Mouse (Mus musculus) cerebellum, adult 2 months (tissue): ENCODE measurements around the gene Rras. TPM values are rescaled to one million over a fixed set of nuclear protein-coding genes. Genes with fewer than 3 reads are reported as not detected.

Experiments
- DNase-seq, 2 experiments: peaks; one replicate each; pipeline ENCODE4 v3.0.0; 2021
- H3K27ac ChIP-seq: fragments of 200-500 bp; 2 replicates; pipeline ENCODE4 v1.5.1; 2012; ENCODE audit warnings: low read length, control low read depth, inconsistent platforms; ENCODE audit not compliant: insufficient read depth
- H3K27me3 ChIP-seq: fragments of 200-500 bp; 2 replicates; pipeline ENCODE4 v1.6.1; 2012; ENCODE audit warnings: inconsistent platforms, mild to moderate bottlenecking, low read length, moderate library complexity; ENCODE audit not compliant: control insufficient read depth, insufficient read depth
- H3K4me1 ChIP-seq: fragments of 200-500 bp; 2 replicates; pipeline ENCODE4 v1.6.1; 2011; ENCODE audit warnings: low read length; ENCODE audit not compliant: control insufficient read depth, insufficient read depth
- H3K4me3 ChIP-seq: fragments of 200-500 bp; replicated peaks from 2 replicates; pipeline ENCODE3; 2011; ENCODE audit warnings: mild to moderate bottlenecking, low read depth, low read length, control low read depth; ENCODE audit not compliant: insufficient read depth
- CTCF ChIP-seq: fragments of 200-500 bp; IDR thresholded peaks from 2 replicates; pipeline ENCODE4 v1.5.1; 2011; ENCODE audit warnings: low read depth, mild to moderate bottlenecking, control low read depth, low read length, moderate library complexity, borderline replicate concordance; ENCODE audit not compliant: insufficient read depth
- POLR2A ChIP-seq: fragments of 200-500 bp; IDR thresholded peaks from 2 replicates; pipeline ENCODE4 v1.6.1; 2011; ENCODE audit warnings: low read length, control low read depth, borderline replicate concordance; ENCODE audit not compliant: insufficient read depth
- WGBS: fragments of 180-500 bp; shearing (Covaris S2); methylation state at CpG from one replicate; pipeline ENCODE4 v1.1.7; 2018; 5-methylcytosine and 5-hydroxymethylcytosine counted together
- polyA plus RNA-seq: library from polyadenylated mRNA; depleted of rRNA; stranded (reverse); fragments of >200 nt; gene quantifications from 2 replicates; pipeline ENCODE4 v1.2.3, GENCODE M21; 2012

The Rras gene
- polyA plus RNA-seq, 1 experiment, result 29.7 TPM

GRCm38 (mm10) chr7:45052862-45053116, 35.0 kb downstream of the Rras start, which contains the start of gene Prr12:
Gene Prr12, minus strand, starts transcription at chr7:45052881.
- no peaks in the 10 kb centered on the region for H3K27me3 ChIP-seq
- peak within 1 kb of the TSS; percentile 70 for H3K4me3 ChIP-seq
- H3K27ac ChIP-seq, result peak within 1 kb of the TSS; percentile 98
- 0% methylated on average over 4 of the region's 18 CpGs for WGBS
- peaks cover 9% of the 10 kb centered on the region for H3K4me1 ChIP-seq
- no peak for TF ChIP-seq CTCF
- TF ChIP-seq POLR2A, result no peak
- DNase-seq, result no peak

GRCm38 (mm10) chr7:45053117-45053930, 35.6 kb downstream of the Rras start:
- H3K27ac ChIP-seq, result peak overlapping the region; percentile 98
- no peak for TF ChIP-seq CTCF
- TF ChIP-seq POLR2A, result peak; percentile 54
- H3K4me1 ChIP-seq, result peaks cover 6% of the 10 kb centered on the region
- H3K27me3 ChIP-seq, result no peaks in the 10 kb centered on the region
- WGBS, result under 1% methylated on average over 42 of the region's 59 CpGs
- peak overlapping the region; percentile 70 for H3K4me3 ChIP-seq
- peak; percentile 79 to 84 for DNase-seq

DNA sequence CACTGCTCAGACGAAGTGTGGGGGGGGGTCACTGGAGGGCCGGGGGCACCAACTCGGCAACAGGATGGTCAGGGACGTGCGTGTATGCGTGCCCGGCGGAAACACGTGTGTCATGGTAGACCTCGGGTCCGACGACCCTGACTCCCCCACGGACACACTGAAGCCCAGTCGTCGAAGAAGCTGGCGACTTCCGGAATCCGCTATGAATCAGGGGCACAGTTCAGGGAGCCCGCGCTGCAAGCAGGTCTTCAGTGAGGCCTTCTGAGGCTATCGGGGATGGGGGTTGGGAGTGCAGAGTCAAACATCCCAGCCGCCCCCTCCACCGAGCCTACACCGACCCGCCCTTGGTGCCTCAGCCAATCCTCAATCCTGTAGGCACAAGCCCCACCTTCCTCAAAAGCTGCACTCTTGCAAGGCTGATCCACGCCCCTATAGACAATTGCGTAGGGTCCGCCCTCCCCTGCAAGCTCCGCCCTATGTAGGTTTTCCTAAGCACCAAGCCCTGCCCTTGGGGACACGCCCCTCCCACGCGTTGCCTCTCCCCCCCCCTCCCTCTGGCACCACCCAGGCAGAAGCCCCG, 36.3 kb downstream of the Rras start:
- H3K27ac ChIP-seq, result peak overlapping the region; percentile 84
- H3K27me3 ChIP-seq, result no peaks in the 10 kb centered on the region
- peak; percentile 92 to 98 for DNase-seq
- under 1% methylated on average over 33 of the region's 33 CpGs for WGBS
- H3K4me1 ChIP-seq, result peaks cover 3% of the 10 kb centered on the region
- TF ChIP-seq CTCF (no peak), POLR2A (peak; percentile 72; the same call in 1 of the 2 replicates)
- peak overlapping the region; percentile 70 for H3K4me3 ChIP-seq

DNA sequence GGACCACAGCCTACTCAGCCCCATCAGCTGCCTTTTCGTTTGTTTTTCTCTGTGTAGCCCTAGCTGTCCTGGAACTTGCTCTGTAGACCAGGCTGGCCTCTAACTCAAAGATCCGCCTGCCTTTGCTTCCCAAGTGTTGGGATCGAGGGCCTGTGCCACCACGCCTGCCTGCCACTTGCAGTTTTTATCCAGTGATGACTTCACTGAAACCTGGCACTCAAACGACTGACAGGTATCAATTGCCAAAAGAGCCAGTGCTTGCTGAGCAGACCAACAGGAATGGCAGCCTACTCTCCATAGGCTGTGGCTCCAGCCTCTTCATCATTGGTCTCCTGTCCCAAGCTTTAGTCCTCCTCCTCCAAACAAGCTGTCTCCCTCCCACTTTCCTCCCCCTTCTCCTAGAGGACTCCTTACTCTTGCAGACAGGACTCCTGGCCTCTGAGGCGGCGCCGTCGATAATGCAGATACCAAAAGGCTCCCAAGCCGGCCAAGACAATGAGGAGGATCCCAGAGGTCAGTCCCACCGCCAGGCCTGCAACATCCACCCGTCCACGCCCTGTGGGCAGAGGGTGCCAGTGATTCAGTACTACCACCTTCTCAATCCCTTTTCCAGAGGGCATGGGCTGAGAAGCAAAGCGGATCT, 38.7 kb downstream of the Rras start:
- Histone ChIP-seq H3K4me3 (no peak overlapping the region), H3K27ac (no peak overlapping the region), H3K4me1 (peaks cover 2% of the 10 kb centered on the region; the same call in 1 of the 2 replicates), H3K27me3 (no peaks in the 10 kb centered on the region)
- TF ChIP-seq CTCF, result no peak
- no peak for TF ChIP-seq POLR2A
- no peak for DNase-seq
- WGBS, result 47% methylated on average over 14 of the region's 14 CpGs

DNA sequence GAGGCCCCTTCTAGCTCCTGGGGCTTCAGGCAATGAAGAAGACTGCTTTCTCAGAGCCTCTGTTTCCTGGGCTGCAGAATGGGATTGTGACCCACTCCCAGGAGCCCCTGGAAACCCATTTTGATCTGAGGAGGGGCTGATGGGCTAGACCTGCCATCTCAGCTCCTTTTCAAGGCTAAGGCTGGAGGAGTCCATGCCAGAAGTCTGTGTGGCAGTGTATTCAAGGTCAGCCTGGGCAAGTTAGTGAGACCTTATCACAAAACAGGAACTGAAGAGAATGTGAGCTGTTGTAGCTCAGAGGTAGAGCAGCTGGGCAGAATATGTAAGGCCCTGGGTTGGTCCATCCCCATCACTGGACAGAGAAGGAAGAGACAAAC, 39.2 kb downstream of the Rras start:
- no peak for DNase-seq
- TF ChIP-seq POLR2A (no peak), CTCF (no peak)
- Histone ChIP-seq H3K27me3 (no peaks in the 10 kb centered on the region), H3K4me1 (no peaks in the 10 kb centered on the region), H3K4me3 (no peak overlapping the region), H3K27ac (no peak overlapping the region)

GRCm38 (mm10) chr7:45058607-45059571, 41.1 kb downstream of the Rras start:
- no peak for DNase-seq
- 68% methylated on average over 10 of the region's 10 CpGs for WGBS
- no peak for TF ChIP-seq CTCF
- no peak for TF ChIP-seq POLR2A

DNA sequence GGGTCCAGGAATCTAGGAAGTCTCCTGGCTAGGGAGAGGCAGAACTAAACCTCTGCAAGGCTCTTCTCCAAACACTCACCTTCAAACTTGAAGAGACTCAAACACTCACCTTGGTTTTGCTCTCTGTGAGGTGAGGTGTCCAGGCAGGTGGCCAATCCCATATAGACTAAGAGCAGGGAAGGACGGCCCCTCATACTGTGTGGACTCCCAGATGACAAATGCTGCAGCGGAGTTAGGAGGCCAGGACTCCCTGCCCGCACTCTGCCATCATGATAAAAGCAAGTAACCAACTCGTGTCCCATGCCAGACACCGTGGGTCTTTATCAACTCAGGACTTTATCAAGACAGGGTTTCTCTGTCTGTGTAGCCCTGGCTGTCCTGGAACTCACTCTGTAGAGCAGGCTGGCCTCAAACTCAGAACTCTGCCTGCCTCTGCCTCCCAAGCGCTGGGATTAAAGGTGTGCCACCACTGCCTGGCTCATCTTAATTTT, 42.9 kb downstream of the Rras start:
- TF ChIP-seq POLR2A (no peak), CTCF (no peak)
- Histone ChIP-seq H3K27ac (no peak overlapping the region), H3K4me1 (no peaks in the 10 kb centered on the region), H3K27me3 (no peaks in the 10 kb centered on the region), H3K4me3 (no peak overlapping the region)
- no peak for DNase-seq
- 86% methylated on average over 6 of the region's 6 CpGs for WGBS

More at GRCm38 (mm10) chr7:45058607-45059571, 41.1 kb downstream of the Rras start:
- Histone ChIP-seq H3K4me3 (no peak overlapping the region), H3K27me3 (no peaks in the 10 kb centered on the region), H3K4me1 (no peaks in the 10 kb centered on the region), H3K27ac (no peak overlapping the region)
